Mouse (Mus musculus) cerebellum, postnatal 10 days (tissue): ENCODE results near the gene Mageb3.
"Not testable (repeated sequence)": the region's sequence is repeated elsewhere in the genome, so short reads cannot be mapped to it uniquely, and the experiment has no call there.

Experiments used
- DNase-seq, 2 experiments: peaks; one replicate each; pipeline ENCODE4 v3.0.0; 2021; ENCODE audit warnings: mixed read lengths in 2 of 2

Mageb3 gene

GRCm38 (mm10) chr2:121955765-121956223, at the start of gene Mageb3, which contains the start of gene Ctdspl2:
Gene Mageb3, minus strand, starts transcription at chr2:121956092.
Gene Ctdspl2, plus strand, starts transcription at chr2:121956001.
- peak; percentile 97 to 99 for DNase-seq

GRCm38 (mm10) chr2:121995738-121996137, 39.8 kb upstream of the Mageb3 start:
- no peak for DNase-seq

GRCm38 (mm10) chr2:121957216-121957792, 1.4 kb upstream of the Mageb3 start:
- no peak for DNase-seq

- peak; percentile 98 to 99 for DNase-seq
Observed at GRCm38 (mm10) chr2:121956224-121957018, 529 bp upstream of the Mageb3 start.

GRCm38 (mm10) chr2:121954971-121955656, 778 bp downstream of the Mageb3 start:
- peak; percentile 4 to 9 for DNase-seq

- DNase-seq, result no peak
Observed at GRCm38 (mm10) chr2:121943364-121943763, 12.5 kb downstream of the Mageb3 start.

GRCm38 (mm10) chr2:121937624-121938023, 18.3 kb downstream of the Mageb3 start:
- not testable (repeated sequence) for DNase-seq

GRCm38 (mm10) chr2:121916047-121916970, 39.6 kb downstream of the Mageb3 start:
- DNase-seq, result no peak

- peak; percentile 12 to 14 for DNase-seq
Observed at GRCm38 (mm10) chr2:121909975-121910374, 45.9 kb downstream of the Mageb3 start.
